Mouse (Mus musculus) MEL (cell line): ENCODE measurements around the gene Ssx2ip.

Experiments
- CTCF ChIP-seq, 3 experiments: IDR thresholded peaks in 2 of 3; conservative IDR thresholded peaks in 1 of 3; 2 replicates each; pipeline ENCODE4 v1.5.1; 2011 to 2012; ENCODE audit warnings: low read length in 3 of 3, low read depth in 2 of 3, mild to moderate bottlenecking in 2 of 3, improper control_type of control experiment in 1 of 3, inconsistent platforms in 1 of 3, mixed read lengths in 1 of 3, moderate library complexity in 1 of 3; ENCODE audit not compliant: control insufficient read depth in 1 of 3, insufficient read depth in 1 of 3, poor library complexity in 1 of 3, severe bottlenecking in 1 of 3
- EP300 ChIP-seq, 2 experiments: IDR thresholded peaks; 2 replicates each; pipeline ENCODE4 v1.6.1; 2011; ENCODE audit warnings: improper control_type of control experiment in 2 of 2, low read length in 2 of 2, low read depth in 1 of 2, mild to moderate bottlenecking in 1 of 2
- MAFK ChIP-seq: IDR thresholded peaks from 2 replicates; pipeline ENCODE4 v1.6.1; 2011; ENCODE audit warnings: low read depth, mild to moderate bottlenecking, low read length, improper control_type of control experiment, borderline replicate concordance
- MAX ChIP-seq: IDR thresholded peaks from 2 replicates; pipeline ENCODE4 v1.6.1; 2011; ENCODE audit warnings: low read length, improper control_type of control experiment
- POLR2A ChIP-seq, 2 experiments: IDR thresholded peaks; 2 replicates each; pipeline ENCODE4 v1.6.1; 2011 to 2012; ENCODE audit warnings: low read length in 2 of 2, mild to moderate bottlenecking in 2 of 2, control low read depth in 1 of 2, improper control_type of control experiment in 1 of 2, low read depth in 1 of 2, moderate library complexity in 1 of 2; ENCODE audit not compliant: control insufficient read depth in 1 of 2, insufficient read depth in 1 of 2, poor library complexity in 1 of 2
- POLR2AphosphoS2 ChIP-seq: IDR thresholded peaks from 2 replicates; pipeline ENCODE4 v1.6.1; 2011; ENCODE audit warnings: low read length, improper control_type of control experiment
- POLR2AphosphoS5 ChIP-seq: IDR thresholded peaks from 2 replicates; pipeline ENCODE4 v1.6.1; 2012; ENCODE audit warnings: low read depth, borderline replicate concordance, mild to moderate bottlenecking, inconsistent platforms, low read length, moderate library complexity, mixed read lengths
- RAD21 ChIP-seq: IDR thresholded peaks from 2 replicates; pipeline ENCODE4 v1.6.1; 2011; ENCODE audit warnings: mild to moderate bottlenecking, low read depth, low read length, improper control_type of control experiment
- RCOR1 ChIP-seq: IDR thresholded peaks from 2 replicates; pipeline ENCODE4 v1.6.1; 2012; ENCODE audit warnings: low read depth, mild to moderate bottlenecking, inconsistent platforms, low read length, improper control_type of control experiment
- SMC3 ChIP-seq: IDR thresholded peaks from 2 replicates; pipeline ENCODE4 v1.6.1; 2011; ENCODE audit warnings: low read depth, low read length, improper control_type of control experiment
- USF1 ChIP-seq: IDR thresholded peaks from 2 replicates; pipeline ENCODE4 v1.6.1; 2014; ENCODE audit warnings: low read depth, mild to moderate bottlenecking, inconsistent platforms, low read length, improper control_type of control experiment, moderate library complexity
- ZKSCAN1 ChIP-seq: IDR thresholded peaks from 2 replicates; pipeline ENCODE4 v1.6.1; 2012; ENCODE audit warnings: low read depth, mild to moderate bottlenecking, inconsistent platforms, low read length, improper control_type of control experiment, moderate library complexity
- ZNF384 ChIP-seq: IDR thresholded peaks from 2 replicates; pipeline ENCODE4 v1.6.1; 2012; ENCODE audit warnings: low read depth, mild to moderate bottlenecking, inconsistent platforms, low read length, improper control_type of control experiment

DNA sequence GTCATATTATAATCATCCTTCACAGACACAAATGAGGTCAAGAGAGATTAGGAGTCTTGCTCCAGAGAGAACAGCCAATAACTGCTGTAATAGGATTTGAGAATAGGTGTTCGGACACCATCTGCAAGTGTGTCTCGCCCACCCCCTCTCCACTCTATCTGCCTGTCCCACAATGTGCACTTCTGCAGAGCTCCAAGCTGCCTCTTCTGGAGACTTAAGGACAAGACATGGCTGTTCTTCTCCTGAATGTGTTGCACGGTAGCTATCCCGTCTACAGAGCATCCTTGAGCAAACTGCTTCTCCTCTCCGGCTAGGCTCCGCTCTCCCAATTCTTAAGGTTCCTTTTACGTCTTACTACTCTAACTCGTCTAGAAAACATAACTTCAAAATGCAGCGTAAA is 23.0 kb upstream of the Ssx2ip start:
- TF ChIP-seq CTCF (IDR thresholded peaks at IDR 0.05 in 2 of 3, conservative IDR thresholded peaks at IDR 0.05 in 1 of 3; ENCODE audit: control insufficient read depth in 1 of 3, insufficient read depth in 1 of 3, low read depth in 2 of 3, low read length in 3 of 3, poor library complexity in 1 of 3, severe bottlenecking in 1 of 3) (no peak), SMC3 (no peak), POLR2A (IDR thresholded peaks at IDR 0.05; ENCODE audit: control insufficient read depth in 1 of 2, insufficient read depth in 1 of 2, low read depth in 1 of 2, low read length in 2 of 2, poor library complexity in 1 of 2) (no peak), MAFK (no peak), RAD21 (no peak), POLR2AphosphoS2 (no peak), EP300 (IDR thresholded peaks at IDR 0.05; ENCODE audit: low read depth in 1 of 2, low read length in 2 of 2) (no peak), USF1 (no peak), ZKSCAN1 (no peak), RCOR1 (no peak), ZNF384 (no peak), POLR2AphosphoS5 (no peak), MAX (no peak)
